Mouse (Mus musculus) embryonic stem cell, embryonic (primary cell): ENCODE measurements around the gene Lalba.
"Not testable (repeated sequence)": the region's sequence is repeated elsewhere in the genome, so short reads cannot be mapped to it uniquely, and the experiment has no call there.

ENCODE experiments used
- CTCF ChIA-PET, 4 experiments: fragments of 300-600 bp in 2 of 4; fragments of 350-600 bp in 2 of 4; sonication (Branson Sonifier 250); formaldehyde crosslinking; loops; one replicate each; lab custom pipeline; 2022; ENCODE audit warnings: inconsistent platforms in 2 of 4; lab: Charles Lee
- POLR2A ChIA-PET, 4 experiments: fragments of 300-600 bp in 2 of 4; fragments of 350-600 bp in 2 of 4; sonication (Branson Sonifier 250); formaldehyde crosslinking; loops; one replicate each; lab custom pipeline; 2022; ENCODE audit warnings: antibody characterized with exemption in 4 of 4, inconsistent platforms in 1 of 4; lab: Charles Lee

Gene Lalba

GRCm38 (mm10) chr15:98452288-98452687 is 30.2 kb downstream of the Lalba start, which contains the start of gene Olfr281:
Gene Olfr281, plus strand, starts transcription at chr15:98452588.
- POLR2A ChIA-PET, result interaction anchor here in 1 of 4 experiments (0.7 kb wide), 1 partner anchor 458 kb away, joined by 3 read pairs; no protein-coding TSS in a partner anchor

GRCm38 (mm10) chr15:98448521-98448920 is 34.0 kb downstream of the Lalba start:
- POLR2A ChIA-PET, result interaction anchor here in 1 of 4 experiments (0.6 to 1.0 kb wide), 2 partner anchors 23 to 600 kb away, joined by 3 read pairs; no protein-coding TSS in a partner anchor
- CTCF ChIA-PET, result interaction anchor here in 2 of 4 experiments (0.7 to 0.9 kb wide), 2 partner anchors 39 to 69 kb away, joined by 3 to 4 read pairs; no protein-coding TSS in a partner anchor

More at GRCm38 (mm10) chr15:98452288-98452687, 30.2 kb downstream of the Lalba start, which contains the start of gene Olfr281:
- CTCF ChIA-PET, result no interaction called here

GRCm38 (mm10) chr15:98444561-98444960 is 38.0 kb downstream of the Lalba start:
- ChIA-PET CTCF (no interaction called here), POLR2A (no interaction called here)

GRCm38 (mm10) chr15:98430925-98431324 is 51.6 kb downstream of the Lalba start, which contains the start of gene Olfr282:
Gene Olfr282, plus strand, starts transcription at chr15:98431225.
- CTCF ChIA-PET, POLR2A ChIA-PET: not testable (repeated sequence)
